Mouse (Mus musculus): ENCODE results near the gene Ctss.

The Ctss gene

GRCm38 (mm10) chr3:95526622-95527211, at the start of gene Ctss:
TSS of gene Ctss (plus strand) at chr3:95526786.
- DNase-seq (ENCODE audit: low spot score), result no peak

- no peak for DNase-seq (ENCODE audit: low spot score)
Observed at GRCm38 (mm10) chr3:95478966-95479365, 47.6 kb upstream of the Ctss start.

GRCm38 (mm10) chr3:95486421-95486820, 40.2 kb upstream of the Ctss start:
- no peak for DNase-seq (ENCODE audit: low spot score)

- DNase-seq (ENCODE audit: low spot score), result no peak
Observed at GRCm38 (mm10) chr3:95488679-95489078, 37.9 kb upstream of the Ctss start.

GRCm38 (mm10) chr3:95490238-95490637, 36.3 kb upstream of the Ctss start:
- no peak for DNase-seq (ENCODE audit: low spot score)

GRCm38 (mm10) chr3:95494342-95494741, 32.2 kb upstream of the Ctss start:
- peak; percentile 73 for DNase-seq (ENCODE audit: low spot score)

GRCm38 (mm10) chr3:95498229-95498628, 28.4 kb upstream of the Ctss start:
- no peak for DNase-seq (ENCODE audit: low spot score)

GRCm38 (mm10) chr3:95499024-95499423, 27.6 kb upstream of the Ctss start, which contains the start of gene Ctsk:
TSS of gene Ctsk (plus strand) at chr3:95499256.
- DNase-seq (ENCODE audit: low spot score), result no peak

- peak; percentile 33 for DNase-seq (ENCODE audit: low spot score)
Observed at GRCm38 (mm10) chr3:95499496-95500140, 27.0 kb upstream of the Ctss start.

- no peak for DNase-seq (ENCODE audit: low spot score)
Observed at GRCm38 (mm10) chr3:95502312-95502711, 24.3 kb upstream of the Ctss start.

GRCm38 (mm10) chr3:95509348-95509747, 17.2 kb upstream of the Ctss start:
- DNase-seq (ENCODE audit: low spot score), result no peak

- no peak for DNase-seq (ENCODE audit: low spot score)
Observed at GRCm38 (mm10) chr3:95511611-95512180, 14.9 kb upstream of the Ctss start.

GRCm38 (mm10) chr3:95516614-95517041, 10.0 kb upstream of the Ctss start:
- DNase-seq (ENCODE audit: low spot score), result no peak

- DNase-seq (ENCODE audit: low spot score), result peak; percentile 73
Observed at GRCm38 (mm10) chr3:95517493-95517898, 9.1 kb upstream of the Ctss start.

- DNase-seq (ENCODE audit: low spot score), result no peak
Observed at GRCm38 (mm10) chr3:95518891-95519290, 7.7 kb upstream of the Ctss start.

GRCm38 (mm10) chr3:95519315-95519714, 7.3 kb upstream of the Ctss start:
- no peak for DNase-seq (ENCODE audit: low spot score)

GRCm38 (mm10) chr3:95520100-95520499, 6.5 kb upstream of the Ctss start:
- DNase-seq (ENCODE audit: low spot score), result no peak

- no peak for DNase-seq (ENCODE audit: low spot score)
Observed at GRCm38 (mm10) chr3:95521168-95521567, 5.4 kb upstream of the Ctss start.

- no peak for DNase-seq (ENCODE audit: low spot score)
Observed at GRCm38 (mm10) chr3:95523662-95524061, 2.9 kb upstream of the Ctss start.

- DNase-seq (ENCODE audit: low spot score), result no peak
Observed at GRCm38 (mm10) chr3:95524673-95525072, 1.9 kb upstream of the Ctss start.

- DNase-seq (ENCODE audit: low spot score), result no peak
Observed at GRCm38 (mm10) chr3:95526111-95526510, 475 bp upstream of the Ctss start.

- DNase-seq (ENCODE audit: low spot score), result no peak
Observed at GRCm38 (mm10) chr3:95529814-95530213, 3.2 kb downstream of the Ctss start.

GRCm38 (mm10) chr3:95531025-95531424, 4.4 kb downstream of the Ctss start:
- DNase-seq (ENCODE audit: low spot score), result no peak

GRCm38 (mm10) chr3:95533364-95533763, 6.8 kb downstream of the Ctss start:
- DNase-seq (ENCODE audit: low spot score), result no peak
